Mouse (Mus musculus) heart, embryonic 11.5 days (tissue): Measurements from ENCODE around the gene Eme1. TPM values are rescaled to one million over a fixed set of nuclear protein-coding genes. Genes with fewer than 3 reads are reported as not detected.
"Not testable (repeated sequence)": the region's sequence is repeated elsewhere in the genome, so short reads cannot be mapped to it uniquely, and the experiment has no call there.

Experiments used
- ATAC-seq: fragments of 200-750 bp; cut with Nextera tagmentation; replicated peaks from 2 replicates; pipeline ENCODE4 v1.8.0; 2017; ENCODE audit warnings: moderate library complexity; ENCODE audit not compliant: insufficient number of reproducible peaks, low FRiP score, low TSS enrichment
- H3K27ac ChIP-seq: fragments of 300-500 bp; sonication (generic); 2 replicates; pipeline ENCODE4 v1.5.1; 2014; ENCODE audit warnings: mild to moderate bottlenecking, low read depth, low read length
- H3K27me3 ChIP-seq: fragments of 300-500 bp; sonication (generic); 2 replicates; pipeline ENCODE4 v1.6.1; 2014; ENCODE audit warnings: mild to moderate bottlenecking, low read length, mixed read lengths; ENCODE audit not compliant: control insufficient read depth, insufficient read depth
- H3K36me3 ChIP-seq: fragments of 300-500 bp; sonication (generic); 2 replicates; pipeline ENCODE4 v1.6.1; 2014; ENCODE audit warnings: mild to moderate bottlenecking, low read length, moderate library complexity, mixed read lengths; ENCODE audit not compliant: control insufficient read depth, insufficient read depth
- H3K4me1 ChIP-seq: fragments of 300-500 bp; sonication (generic); 2 replicates; pipeline ENCODE4 v1.6.1; 2014; ENCODE audit warnings: low read length; ENCODE audit not compliant: control insufficient read depth, insufficient read depth
- H3K4me2 ChIP-seq: fragments of 300-500 bp; sonication (generic); 2 replicates; pipeline ENCODE4 v1.6.1; 2014; ENCODE audit warnings: mild to moderate bottlenecking, moderate library complexity
- H3K4me3 ChIP-seq: fragments of 300-500 bp; sonication (generic); 2 replicates; pipeline ENCODE4 v1.5.1; 2014; ENCODE audit warnings: low read depth, low read length
- H3K9ac ChIP-seq: fragments of 300-500 bp; sonication (generic); 2 replicates; pipeline ENCODE4 v1.6.1; 2014; ENCODE audit warnings: mild to moderate bottlenecking, low read depth, low read length, moderate library complexity
- H3K9me3 ChIP-seq: fragments of 300-500 bp; sonication (generic); replicated peaks from 2 replicates; pipeline ENCODE4 v1.6.1; 2016; ENCODE audit warnings: low read length; ENCODE audit not compliant: control insufficient read depth
- WGBS: fragments of 180-500 bp; shearing (Covaris S2); extraction: QIAGEN DNeasy Blood & Tissue Kit; methylation state at CpG from one replicate; pipeline ENCODE4 v1.1.7; 2014; ENCODE audit not compliant: insufficient replicate concordance; 5-methylcytosine and 5-hydroxymethylcytosine counted together
- polyA plus RNA-seq: library from polyadenylated mRNA; unstranded; fragments of >200 nt; fragmentation: Nextera tagmentation; extraction: Ambion mirVana; gene quantifications from 2 replicates; pipeline ENCODE4 v1.2.1, GENCODE M21; 2014

Eme1 gene
- polyA plus RNA-seq: 17.5 and 17.9 TPM in 2 replicates

- Histone ChIP-seq H3K4me2 (peak within 1 kb of the TSS; percentile 83), H3K27me3 (no peaks in the 10 kb centered on the region), H3K36me3 (peaks cover 13% of the 10 kb centered on the region; the same call in 1 of the 2 replicates), H3K9ac (peak within 1 kb of the TSS; percentile 81), H3K9me3 (no peaks in the 10 kb centered on the region), H3K4me1 (peaks cover 6% of the 10 kb centered on the region), H3K27ac (peak within 1 kb of the TSS; percentile 88), H3K4me3 (peak within 1 kb of the TSS; percentile 75)
- WGBS: under 1% methylated on average over 32 of the region's 32 CpGs
- ATAC-seq: peak; percentile 77
Measured at GRCm38 (mm10) chr11:94653663-94654436, at the start of gene Eme1, which contains the start of gene Mrpl27. TSS of gene Eme1 (minus strand) at chr11:94653964. TSS of gene Mrpl27 (plus strand) at chr11:94653767.

- H3K27me3 ChIP-seq: peaks cover 3% of the 10 kb centered on the region; the same call in 1 of the 2 replicates
- peaks cover 3% of the 10 kb centered on the region; the same call in 1 of the 2 replicates for H3K4me1 ChIP-seq
- no peak overlapping the region for H3K4me2 ChIP-seq
- H3K9ac ChIP-seq: no peak overlapping the region
- ATAC-seq: no peak
- no peak overlapping the region for H3K4me3 ChIP-seq
- no peak overlapping the region for H3K27ac ChIP-seq
- H3K9me3 ChIP-seq: no peaks in the 10 kb centered on the region
- 67% methylated on average over 3 of the region's 3 CpGs for WGBS
- H3K36me3 ChIP-seq: no peaks in the 10 kb centered on the region
Measured at GRCm38 (mm10) chr11:94702216-94702610, 48.4 kb upstream of the Eme1 start.

- Histone ChIP-seq H3K9me3 (no peaks in the 10 kb centered on the region), H3K27ac (no peak overlapping the region), H3K9ac (no peak overlapping the region), H3K27me3 (peaks cover 3% of the 10 kb centered on the region; the same call in 1 of the 2 replicates), H3K36me3 (no peaks in the 10 kb centered on the region), H3K4me3 (no peak overlapping the region), H3K4me1 (peaks cover 3% of the 10 kb centered on the region; the same call in 1 of the 2 replicates), H3K4me2 (no peak overlapping the region)
- 60% methylated on average over 27 of the region's 27 CpGs for WGBS
- ATAC-seq: no peak
Measured at GRCm38 (mm10) chr11:94701401-94702215, 47.8 kb upstream of the Eme1 start.

- H3K4me3 ChIP-seq: no peak overlapping the region
- 87% methylated on average over 3 of the region's 3 CpGs for WGBS
- no peak for ATAC-seq
Measured at GRCm38 (mm10) chr11:94699399-94699798, 45.6 kb upstream of the Eme1 start.

GRCm38 (mm10) chr11:94697703-94698464, 44.1 kb upstream of the Eme1 start:
- Histone ChIP-seq H3K4me1 (peaks cover 3% of the 10 kb centered on the region; the same call in 1 of the 2 replicates), H3K4me2 (no peak overlapping the region), H3K9me3 (no peaks in the 10 kb centered on the region), H3K4me3 (no peak overlapping the region), H3K36me3 (no peaks in the 10 kb centered on the region), H3K27ac (no peak overlapping the region), H3K9ac (no peak overlapping the region), H3K27me3 (peaks cover 3% of the 10 kb centered on the region; the same call in 1 of the 2 replicates)
- no peak for ATAC-seq
- WGBS: 41% methylated on average over 13 of the region's 13 CpGs

More at GRCm38 (mm10) chr11:94699399-94699798, 45.6 kb upstream of the Eme1 start:
- Histone ChIP-seq H3K9ac (no peak overlapping the region), H3K4me1 (peaks cover 3% of the 10 kb centered on the region; the same call in 1 of the 2 replicates), H3K4me2 (no peak overlapping the region), H3K36me3 (no peaks in the 10 kb centered on the region), H3K27me3 (peaks cover 3% of the 10 kb centered on the region; the same call in 1 of the 2 replicates), H3K9me3 (no peaks in the 10 kb centered on the region), H3K27ac (no peak overlapping the region)

- peaks cover 3% of the 10 kb centered on the region; the same call in 1 of the 2 replicates for H3K4me1 ChIP-seq
- H3K9me3 ChIP-seq: no peaks in the 10 kb centered on the region
- no peak overlapping the region for H3K4me3 ChIP-seq
- WGBS: 90% methylated on average over 2 of the region's 2 CpGs
- no peak for ATAC-seq
- H3K36me3 ChIP-seq: no peaks in the 10 kb centered on the region
- no peak overlapping the region for H3K27ac ChIP-seq
- H3K27me3 ChIP-seq: peaks cover 3% of the 10 kb centered on the region; the same call in 1 of the 2 replicates
- H3K9ac ChIP-seq: no peak overlapping the region
- no peak overlapping the region for H3K4me2 ChIP-seq
Measured at GRCm38 (mm10) chr11:94697140-94697539, 43.4 kb upstream of the Eme1 start.

- 71% methylated on average over 6 of the region's 6 CpGs for WGBS
- H3K36me3 ChIP-seq: no peaks in the 10 kb centered on the region
- no peaks in the 10 kb centered on the region for H3K27me3 ChIP-seq
- no peak overlapping the region for H3K4me2 ChIP-seq
- H3K9me3 ChIP-seq: no peaks in the 10 kb centered on the region
- H3K4me3 ChIP-seq: no peak overlapping the region
- no peak overlapping the region for H3K9ac ChIP-seq
- no peak overlapping the region for H3K27ac ChIP-seq
- H3K4me1 ChIP-seq: no peaks in the 10 kb centered on the region
- no peak for ATAC-seq
Measured at GRCm38 (mm10) chr11:94695508-94695907, 41.7 kb upstream of the Eme1 start.

GRCm38 (mm10) chr11:94692502-94692901, 38.7 kb upstream of the Eme1 start:
- H3K9ac ChIP-seq, ATAC-seq, H3K4me3 ChIP-seq, H3K4me1 ChIP-seq, H3K27ac ChIP-seq, H3K27me3 ChIP-seq, H3K9me3 ChIP-seq, H3K36me3 ChIP-seq, H3K4me2 ChIP-seq: not testable (repeated sequence)
